In genomic region chr17:32653860-32654259, GRCm38 (mm10) we compare ENCODE assay signal across 23 mouse cellular contexts. TPM values are rescaled to one million over a fixed set of nuclear protein-coding genes. Genes with fewer than 3 reads are reported as not detected.
"Had no signal": no experiment of that assay in that cellular context is flagged by ENCODE, and none has a peak within 500 bp of the region (broad histone marks: within the 10 kb centered on the region; RNA-seq: fewer than 3 reads in every experiment).

No protein-coding gene starts in this region.

- H3K9me3 ChIP-seq: midbrain, embryonic 15.5 days; neural tube, embryonic 12.5 days; stomach, embryonic 15.5 days had no signal

- H3K9ac ChIP-seq: lung, embryonic 14.5 days; midbrain, embryonic 13.5 days; midbrain, embryonic 15.5 days; neural tube, embryonic 12.5 days; stomach, embryonic 15.5 days had no signal

- ATAC-seq: midbrain, embryonic 13.5 days; midbrain, embryonic 15.5 days had no signal

- H3K4me1 ChIP-seq: megakaryocyte, embryonic 14.5 days; midbrain, embryonic 13.5 days; midbrain, embryonic 15.5 days; neural tube, embryonic 12.5 days; stomach, embryonic 15.5 days had no signal

- H3K4me3 ChIP-seq: megakaryocyte, embryonic 14.5 days; midbrain, embryonic 13.5 days; midbrain, embryonic 15.5 days; neural tube, embryonic 12.5 days; stomach, embryonic 15.5 days had no signal

- H3K27ac ChIP-seq: macrophage; midbrain, embryonic 13.5 days; midbrain, embryonic 15.5 days; neural tube, embryonic 12.5 days; stomach, embryonic 15.5 days; stomach, postnatal 0 days had no signal

- H3K27me3 ChIP-seq: midbrain, embryonic 13.5 days; midbrain, embryonic 15.5 days; neural tube, embryonic 12.5 days; stomach, embryonic 15.5 days had no signal

- H3K36me3 ChIP-seq: midbrain, embryonic 13.5 days; midbrain, embryonic 15.5 days; neural tube, embryonic 12.5 days; stomach, embryonic 15.5 days had no signal

- H3K4me2 ChIP-seq: lung, embryonic 14.5 days; midbrain, embryonic 11.5 days; midbrain, embryonic 13.5 days; midbrain, embryonic 15.5 days; neural tube, embryonic 12.5 days; stomach, embryonic 15.5 days had no signal

- DNase-seq: lung, adult 18-20 months; lung, embryonic 14.5 days; lung, postnatal 14 days; lung, postnatal 36 days; right cerebral cortex, adult 18-20 months; right cerebral cortex, postnatal 25 days; right cerebral cortex, postnatal 4 days; thymus, adult 2 months; thymus, postnatal 25 days; thymus, postnatal 4 days had no signal

RNA-seq across cellular contexts. Expression of gene Cyp4f40, which starts 4.8 kb away (rescaled TPM):
- polyA plus RNA-seq: lung, embryonic 14.5 days; macrophage; midbrain, embryonic 11.5 days; midbrain, embryonic 13.5 days; midbrain, embryonic 15.5 days; neural tube, embryonic 12.5 days; neural tube, embryonic 14.5 days; spleen, adult 2 months had no signal

RNA-seq across cellular contexts. Expression of gene Cyp4f15, which starts 31.6 kb away (rescaled TPM):
- polyA plus RNA-seq: lung, embryonic 14.5 days; lung, embryonic 16.5 days; macrophage had no signal

RNA-seq across cellular contexts. Expression of gene Cyp4f37, which starts 32.8 kb away (rescaled TPM):
- polyA plus RNA-seq: liver, embryonic 16.5 days; lung, embryonic 14.5 days; lung, embryonic 16.5 days; macrophage; midbrain, embryonic 11.5 days; midbrain, postnatal 0 days; neural tube, embryonic 12.5 days; stomach, embryonic 15.5 days; stomach, postnatal 0 days; thymus, adult 2 months had no signal
